Mouse (Mus musculus) neural tube, embryonic 13.5 days (tissue): ENCODE measurements around the gene Eepd1. TPM values are rescaled to one million over a fixed set of nuclear protein-coding genes. Genes with fewer than 3 reads are reported as not detected.

Experiments
- ATAC-seq: fragments of 200-750 bp; cut with Nextera tagmentation; 2 replicates; pipeline ENCODE4 v1.8.0; 2017; ENCODE audit warnings: low read depth, mild to moderate bottlenecking, moderate TSS enrichment, moderate library complexity
- H3K27ac ChIP-seq: fragments of 300-500 bp; sonication (generic); replicated peaks from 2 replicates; pipeline ENCODE4 v1.5.1; 2015; ENCODE audit warnings: moderate library complexity, mild to moderate bottlenecking, inconsistent platforms
- H3K27me3 ChIP-seq: fragments of 300-500 bp; sonication (generic); 2 replicates; pipeline ENCODE4 v1.6.1; 2015; ENCODE audit warnings: mild to moderate bottlenecking, inconsistent platforms
- H3K36me3 ChIP-seq: fragments of 300-500 bp; sonication (generic); 2 replicates; pipeline ENCODE4 v1.6.1; 2015; ENCODE audit warnings: mild to moderate bottlenecking, inconsistent platforms
- H3K4me1 ChIP-seq: fragments of 300-500 bp; sonication (generic); replicated peaks from 2 replicates; pipeline ENCODE4 v1.6.1; 2015; ENCODE audit warnings: inconsistent platforms
- H3K4me2 ChIP-seq: fragments of 300-500 bp; sonication (generic); 2 replicates; pipeline ENCODE4 v1.6.1; 2015; ENCODE audit warnings: inconsistent platforms, mild to moderate bottlenecking, moderate library complexity
- H3K4me3 ChIP-seq: fragments of 300-500 bp; sonication (generic); 2 replicates; pipeline ENCODE4 v1.5.1; 2015; ENCODE audit warnings: mild to moderate bottlenecking, inconsistent platforms
- H3K9ac ChIP-seq: fragments of 300-500 bp; sonication (generic); 2 replicates; pipeline ENCODE4 v1.6.1; 2015; ENCODE audit warnings: moderate library complexity, mild to moderate bottlenecking, inconsistent platforms
- H3K9me3 ChIP-seq: fragments of 300-500 bp; sonication (generic); 2 replicates; pipeline ENCODE4 v1.6.1; 2016; ENCODE audit warnings: inconsistent platforms
- WGBS: fragments of 180-500 bp; shearing (Covaris S2); methylation state at CpG from one replicate; pipeline ENCODE4 v1.1.7; 2015; 5-methylcytosine and 5-hydroxymethylcytosine counted together
- polyA plus RNA-seq: library from polyadenylated mRNA; unstranded; fragments of >200 nt; fragmentation: Nextera tagmentation; extraction: Ambion mirVana; gene quantifications from 2 replicates; pipeline ENCODE4 v1.2.1, GENCODE M21; 2015

The Eepd1 gene
- polyA plus RNA-seq, 1 experiment from 2014 or later = 27.3 TPM

GRCm38 (mm10) chr9:25482322-25482998 lies 1.1 kb downstream of the Eepd1 start:
- ATAC-seq = no peak
- peak overlapping the region; percentile 70 for H3K4me3 ChIP-seq
- H3K9me3 ChIP-seq = no peaks in the 10 kb centered on the region
- H3K27me3 ChIP-seq = peaks cover 8% of the 10 kb centered on the region; the same call in 1 of the 2 replicates
- no peak overlapping the region for H3K27ac ChIP-seq
- H3K36me3 ChIP-seq = no peaks in the 10 kb centered on the region
- 44% methylated on average over 22 of the region's 22 CpGs for WGBS
- H3K9ac ChIP-seq = peak overlapping the region; percentile 75
- H3K4me2 ChIP-seq = peak overlapping the region; percentile 74
- H3K4me1 ChIP-seq = peaks cover 34% of the 10 kb centered on the region

GRCm38 (mm10) chr9:25482999-25483347 lies 1.6 kb downstream of the Eepd1 start:
- Histone ChIP-seq H3K4me2 (peak overlapping the region; percentile 74), H3K27ac (no peak overlapping the region), H3K9ac (no peak overlapping the region; the same call in 1 of the 2 replicates), H3K4me3 (peak overlapping the region; percentile 70), H3K27me3 (peaks cover 8% of the 10 kb centered on the region; the same call in 1 of the 2 replicates), H3K9me3 (no peaks in the 10 kb centered on the region), H3K4me1 (peaks cover 34% of the 10 kb centered on the region), H3K36me3 (no peaks in the 10 kb centered on the region)
- 90% methylated on average over 9 of the region's 9 CpGs for WGBS
- ATAC-seq = no peak

DNA sequence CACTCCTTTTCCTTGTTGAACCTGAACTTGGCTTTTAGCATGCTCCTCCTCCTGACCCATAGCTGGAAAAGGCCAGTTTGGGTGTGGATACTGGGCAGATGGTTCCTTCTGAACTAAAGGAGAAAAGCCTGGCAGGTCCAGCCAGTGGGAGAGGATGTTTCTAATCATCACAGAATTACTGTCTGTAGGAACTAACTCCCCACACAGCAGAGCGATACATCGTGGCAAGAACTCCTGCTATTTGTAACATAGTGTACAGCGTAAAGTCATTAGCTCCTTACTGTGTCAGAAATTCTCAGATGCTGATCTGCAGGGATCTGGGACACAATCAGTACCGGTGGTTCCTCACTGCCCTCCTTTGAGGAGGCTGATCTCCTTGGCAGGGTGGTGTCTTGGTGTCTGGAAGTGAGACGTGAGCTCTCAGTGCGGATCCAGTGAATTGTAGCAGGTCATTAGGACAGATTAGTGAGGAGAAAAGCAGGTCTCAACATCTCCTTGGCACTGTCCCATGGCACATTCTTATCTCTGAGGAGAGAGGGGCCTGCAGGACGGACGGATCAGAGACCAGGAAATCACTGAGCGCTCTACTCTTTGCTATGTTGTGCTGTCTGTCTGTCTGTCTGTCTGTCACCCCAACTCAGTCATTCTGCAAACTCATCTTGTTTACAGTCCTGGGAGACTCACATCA lies 2.7 kb downstream of the Eepd1 start:
- no peak for ATAC-seq
- WGBS = 81% methylated on average over 9 of the region's 9 CpGs
- Histone ChIP-seq H3K27ac (no peak overlapping the region), H3K4me3 (peak overlapping the region; percentile 70), H3K27me3 (peaks cover 8% of the 10 kb centered on the region; the same call in 1 of the 2 replicates), H3K9ac (peak overlapping the region; percentile 38), H3K9me3 (no peaks in the 10 kb centered on the region), H3K4me1 (peaks cover 34% of the 10 kb centered on the region), H3K4me2 (peak overlapping the region; percentile 74), H3K36me3 (no peaks in the 10 kb centered on the region)

- peaks cover 8% of the 10 kb centered on the region; the same call in 1 of the 2 replicates for H3K27me3 ChIP-seq
- peaks cover 34% of the 10 kb centered on the region for H3K4me1 ChIP-seq
- peak overlapping the region; percentile 74 for H3K4me2 ChIP-seq
- no peak for ATAC-seq
- peak overlapping the region; percentile 70 for H3K4me3 ChIP-seq
- H3K27ac ChIP-seq = no peak overlapping the region
- H3K9ac ChIP-seq = peak overlapping the region; percentile 38
- no peaks in the 10 kb centered on the region for H3K36me3 ChIP-seq
- no peaks in the 10 kb centered on the region for H3K9me3 ChIP-seq
- 65% methylated on average over 3 of the region's 3 CpGs for WGBS
Observed at GRCm38 (mm10) chr9:25484619-25484986, 3.3 kb downstream of the Eepd1 start.

- H3K9me3 ChIP-seq = no peaks in the 10 kb centered on the region
- peaks cover 8% of the 10 kb centered on the region; the same call in 1 of the 2 replicates for H3K27me3 ChIP-seq
- WGBS = 76% methylated on average over 2 of the region's 2 CpGs
- no peak for ATAC-seq
- H3K9ac ChIP-seq = peak overlapping the region; percentile 38; the same call in 1 of the 2 replicates
- peak overlapping the region; percentile 14; the same call in 1 of the 2 replicates for H3K4me3 ChIP-seq
- H3K4me2 ChIP-seq = peak overlapping the region; percentile 74
- no peaks in the 10 kb centered on the region for H3K36me3 ChIP-seq
- peaks cover 34% of the 10 kb centered on the region for H3K4me1 ChIP-seq
- H3K27ac ChIP-seq = no peak overlapping the region
Observed at GRCm38 (mm10) chr9:25485006-25485405, 3.7 kb downstream of the Eepd1 start.

GRCm38 (mm10) chr9:25485406-25485805 lies 4.1 kb downstream of the Eepd1 start:
- no peak for ATAC-seq
- Histone ChIP-seq H3K9me3 (no peaks in the 10 kb centered on the region), H3K4me2 (peak overlapping the region; percentile 74), H3K4me1 (peaks cover 34% of the 10 kb centered on the region), H3K27ac (no peak overlapping the region), H3K4me3 (peak overlapping the region; percentile 14; the same call in 1 of the 2 replicates), H3K36me3 (no peaks in the 10 kb centered on the region), H3K9ac (no peak overlapping the region; the same call in 1 of the 2 replicates), H3K27me3 (peaks cover 8% of the 10 kb centered on the region; the same call in 1 of the 2 replicates)
- 87% methylated on average over 7 of the region's 7 CpGs for WGBS

- 81% methylated on average over 9 of the region's 9 CpGs for WGBS
- no peak overlapping the region for H3K27ac ChIP-seq
- no peaks in the 10 kb centered on the region for H3K9me3 ChIP-seq
- H3K4me1 ChIP-seq = peaks cover 34% of the 10 kb centered on the region
- no peaks in the 10 kb centered on the region for H3K36me3 ChIP-seq
- no peak overlapping the region for H3K9ac ChIP-seq
- peak overlapping the region; percentile 14; the same call in 1 of the 2 replicates for H3K4me3 ChIP-seq
- H3K4me2 ChIP-seq = peak overlapping the region; percentile 74
- no peak for ATAC-seq
- H3K27me3 ChIP-seq = peaks cover 8% of the 10 kb centered on the region; the same call in 1 of the 2 replicates
Observed at GRCm38 (mm10) chr9:25486246-25486807, 5.0 kb downstream of the Eepd1 start.

- Histone ChIP-seq H3K27me3 (peaks cover 6% of the 10 kb centered on the region; the same call in 1 of the 2 replicates), H3K36me3 (no peaks in the 10 kb centered on the region), H3K27ac (no peak overlapping the region), H3K4me3 (no peak overlapping the region), H3K9ac (no peak overlapping the region), H3K4me2 (no peak overlapping the region), H3K9me3 (no peaks in the 10 kb centered on the region), H3K4me1 (peaks cover 28% of the 10 kb centered on the region)
- 61% methylated on average over 12 of the region's 12 CpGs for WGBS
- no peak for ATAC-seq
Observed at GRCm38 (mm10) chr9:25487446-25488110, 6.2 kb downstream of the Eepd1 start.

GRCm38 (mm10) chr9:25488581-25488980 lies 7.2 kb downstream of the Eepd1 start:
- no peak overlapping the region for H3K4me2 ChIP-seq
- no peak overlapping the region for H3K9ac ChIP-seq
- H3K4me1 ChIP-seq = peaks cover 21% of the 10 kb centered on the region; the same call in 1 of the 2 replicates
- H3K9me3 ChIP-seq = no peaks in the 10 kb centered on the region
- WGBS = 92% methylated on average over 9 of the region's 9 CpGs
- H3K27me3 ChIP-seq = no peaks in the 10 kb centered on the region
- H3K36me3 ChIP-seq = no peaks in the 10 kb centered on the region
- no peak overlapping the region for H3K4me3 ChIP-seq
- H3K27ac ChIP-seq = no peak overlapping the region
- ATAC-seq = no peak

GRCm38 (mm10) chr9:25489221-25489960 lies 8.0 kb downstream of the Eepd1 start:
- Histone ChIP-seq H3K9ac (no peak overlapping the region), H3K4me3 (no peak overlapping the region), H3K4me1 (peaks cover 21% of the 10 kb centered on the region; the same call in 1 of the 2 replicates), H3K9me3 (no peaks in the 10 kb centered on the region), H3K36me3 (no peaks in the 10 kb centered on the region), H3K27ac (no peak overlapping the region), H3K4me2 (no peak overlapping the region), H3K27me3 (no peaks in the 10 kb centered on the region)
- 87% methylated on average over 7 of the region's 7 CpGs for WGBS
- ATAC-seq = no peak
